Mouse (Mus musculus): Measurements from ENCODE around the gene Tppp3. TPM values are rescaled to one million over a fixed set of nuclear protein-coding genes. Genes with fewer than 3 reads are reported as not detected.

The Tppp3 gene
- polyA plus RNA-seq, 2 experiments = 0.60 to 0.63 TPM

GRCm38 (mm10) chr8:105476161-105476560, 4.8 kb upstream of the Tppp3 start:
- H3K4me3 ChIP-seq (ENCODE audit: insufficient read depth in 1 of 2, low read depth in 2 of 2, low read length in 2 of 2) = no peak overlapping the region
- no peaks in the 10 kb centered on the region for H3K36me3 ChIP-seq (replicated peaks; ENCODE audit: control insufficient read depth, insufficient read depth, low read depth)
- no peak for TF ChIP-seq CTCF (IDR thresholded peaks at IDR 0.05; ENCODE audit: low read depth)
- TF ChIP-seq EP300 (IDR thresholded peaks at IDR 0.05; ENCODE audit: low read depth) = no peak
- no peak overlapping the region for H3K27ac ChIP-seq
- ATAC-seq (ENCODE audit: insufficient read depth) = no peak
- no peak for DNase-seq (ENCODE audit: low read depth in 3 of 3, low spot score in 3 of 3)
- H3K27me3 ChIP-seq (ENCODE audit: control insufficient read depth, insufficient read depth, low read length) = peaks cover 39% of the 10 kb centered on the region
- H3K4me1 ChIP-seq (replicated peaks; ENCODE audit: control insufficient read depth in 2 of 2, insufficient read depth in 2 of 2, low read length in 1 of 2) = peaks cover 2 to 6% of the 10 kb centered on the region in 2 experiments; a peak in 3 of 4 replicates
- H3K9ac ChIP-seq (replicated peaks) = no peak overlapping the region
- WGBS (ENCODE audit: insufficient replicate concordance) = 74% methylated on average over 7 of the region's 7 CpGs
- H3K9me3 ChIP-seq (ENCODE audit: control insufficient read depth, low read length) = no peaks in the 10 kb centered on the region
- H3K4me2 ChIP-seq (ENCODE audit: low read depth) = no peak overlapping the region

- H3K4me1 ChIP-seq (replicated peaks; ENCODE audit: control insufficient read depth in 2 of 2, insufficient read depth in 2 of 2, low read length in 1 of 2) = peaks cover 4 to 10% of the 10 kb centered on the region in 2 experiments; a peak in 3 of 4 replicates
- no peak overlapping the region for H3K4me3 ChIP-seq (ENCODE audit: insufficient read depth in 1 of 2, low read depth in 2 of 2, low read length in 2 of 2)
- WGBS (ENCODE audit: insufficient replicate concordance) = 78% methylated on average over 8 of the region's 8 CpGs
- no peaks in the 10 kb centered on the region for H3K9me3 ChIP-seq (ENCODE audit: control insufficient read depth, low read length)
- DNase-seq (ENCODE audit: low read depth in 3 of 3, low spot score in 3 of 3) = no peak
- no peaks in the 10 kb centered on the region for H3K36me3 ChIP-seq (replicated peaks; ENCODE audit: control insufficient read depth, insufficient read depth, low read depth)
- TF ChIP-seq CTCF (IDR thresholded peaks at IDR 0.05; ENCODE audit: low read depth) = no peak
- peaks cover 43% of the 10 kb centered on the region for H3K27me3 ChIP-seq (ENCODE audit: control insufficient read depth, insufficient read depth, low read length)
- H3K27ac ChIP-seq = no peak overlapping the region
- H3K4me2 ChIP-seq (ENCODE audit: low read depth) = no peak overlapping the region
- no peak for ATAC-seq (ENCODE audit: insufficient read depth)
- H3K9ac ChIP-seq (replicated peaks) = no peak overlapping the region
Measured at GRCm38 (mm10) chr8:105475742-105476141, 4.4 kb upstream of the Tppp3 start.

GRCm38 (mm10) chr8:105475254-105475653, 3.9 kb upstream of the Tppp3 start:
- no peaks in the 10 kb centered on the region for H3K9me3 ChIP-seq (ENCODE audit: control insufficient read depth, low read length)
- H3K27me3 ChIP-seq (ENCODE audit: control insufficient read depth, insufficient read depth, low read length) = peaks cover 47% of the 10 kb centered on the region
- H3K4me1 ChIP-seq (replicated peaks; ENCODE audit: control insufficient read depth in 2 of 2, insufficient read depth in 2 of 2, low read length in 1 of 2) = peaks cover 5 to 14% of the 10 kb centered on the region in 2 experiments
- no peak overlapping the region for H3K4me3 ChIP-seq (ENCODE audit: insufficient read depth in 1 of 2, low read depth in 2 of 2, low read length in 2 of 2)
- H3K9ac ChIP-seq (replicated peaks) = no peak overlapping the region
- 47% methylated on average over 4 of the region's 4 CpGs for WGBS (ENCODE audit: insufficient replicate concordance)
- no peak for DNase-seq (ENCODE audit: low read depth in 3 of 3, low spot score in 3 of 3)
- no peak overlapping the region for H3K4me2 ChIP-seq (ENCODE audit: low read depth)
- ATAC-seq (ENCODE audit: insufficient read depth) = no peak
- TF ChIP-seq CTCF (IDR thresholded peaks at IDR 0.05; ENCODE audit: low read depth) = no peak
- no peak for TF ChIP-seq EP300 (IDR thresholded peaks at IDR 0.05; ENCODE audit: low read depth)
- H3K27ac ChIP-seq = no peak overlapping the region
- no peaks in the 10 kb centered on the region for H3K36me3 ChIP-seq (replicated peaks; ENCODE audit: control insufficient read depth, insufficient read depth, low read depth)

GRCm38 (mm10) chr8:105474680-105475079, 3.4 kb upstream of the Tppp3 start:
- DNase-seq (ENCODE audit: low read depth in 3 of 3, low spot score in 3 of 3) (no peak), ATAC-seq (ENCODE audit: insufficient read depth) (no peak)
- Histone ChIP-seq H3K27ac (no peak overlapping the region), H3K9me3 (ENCODE audit: control insufficient read depth, low read length) (no peaks in the 10 kb centered on the region), H3K4me1 (replicated peaks; ENCODE audit: control insufficient read depth in 2 of 2, insufficient read depth in 2 of 2, low read length in 1 of 2) (peaks cover 10 to 20% of the 10 kb centered on the region in 2 experiments), H3K36me3 (replicated peaks; ENCODE audit: control insufficient read depth, insufficient read depth, low read depth) (no peaks in the 10 kb centered on the region), H3K4me3 (ENCODE audit: insufficient read depth in 1 of 2, low read depth in 2 of 2, low read length in 2 of 2) (no peak overlapping the region), H3K27me3 (ENCODE audit: control insufficient read depth, insufficient read depth, low read length) (peaks cover 49% of the 10 kb centered on the region), H3K4me2 (ENCODE audit: low read depth) (no peak overlapping the region), H3K9ac (replicated peaks) (no peak overlapping the region)
- 33% methylated on average over 5 of the region's 5 CpGs for WGBS (ENCODE audit: insufficient replicate concordance)
- TF ChIP-seq CTCF (IDR thresholded peaks at IDR 0.05; ENCODE audit: low read depth) = no peak
- no peak for TF ChIP-seq EP300 (IDR thresholded peaks at IDR 0.05; ENCODE audit: low read depth)

GRCm38 (mm10) chr8:105473816-105474606, 2.7 kb upstream of the Tppp3 start:
- H3K4me2 ChIP-seq (ENCODE audit: low read depth) = no peak overlapping the region
- H3K9ac ChIP-seq (replicated peaks) = no peak overlapping the region
- H3K4me3 ChIP-seq (ENCODE audit: insufficient read depth in 1 of 2, low read depth in 2 of 2, low read length in 2 of 2) = no peak overlapping the region
- WGBS (ENCODE audit: insufficient replicate concordance) = 31% methylated on average over 17 of the region's 17 CpGs
- no peak overlapping the region for H3K27ac ChIP-seq
- H3K9me3 ChIP-seq (ENCODE audit: control insufficient read depth, low read length) = no peaks in the 10 kb centered on the region
- peaks cover 16 to 23% of the 10 kb centered on the region in 2 experiments for H3K4me1 ChIP-seq (replicated peaks; ENCODE audit: control insufficient read depth in 2 of 2, insufficient read depth in 2 of 2, low read length in 1 of 2)
- no peak for ATAC-seq (ENCODE audit: insufficient read depth)
- no peak for TF ChIP-seq EP300 (IDR thresholded peaks at IDR 0.05; ENCODE audit: low read depth)
- no peak for TF ChIP-seq CTCF (IDR thresholded peaks at IDR 0.05; ENCODE audit: low read depth)
- DNase-seq (ENCODE audit: low read depth in 3 of 3, low spot score in 3 of 3) = no peak
- no peaks in the 10 kb centered on the region for H3K36me3 ChIP-seq (replicated peaks; ENCODE audit: control insufficient read depth, insufficient read depth, low read depth)
- peaks cover 49% of the 10 kb centered on the region for H3K27me3 ChIP-seq (ENCODE audit: control insufficient read depth, insufficient read depth, low read length)

Measured in liver, embryonic 14.5 days (tissue).